ENCODE assay signal across 7 mouse cellular contexts in genomic region chr2:152399122-152399542, GRCm38 (mm10). TPM values are rescaled to one million over a fixed set of nuclear protein-coding genes. Genes with fewer than 3 reads are reported as not detected.
A peak's percentile ranks its signal among the peaks of the same experiment; 100 is the strongest.
DNase-seq lines count a peak whose midpoint lies in the region; ATAC-seq and TF ChIP-seq lines count a peak whose summit lies in the region.

No protein-coding gene starts in this region.

- DNase-seq in lung, embryonic 14.5 days = peak; percentile 80
- no peak for DNase-seq in lung, postnatal 36 days
- DNase-seq in embryonic facial prominence, embryonic 14.5 days (ENCODE audit: low spot score) = peak; percentile 86
- DNase-seq in retina, embryonic 14.5 days (ENCODE audit: low spot score) = no peak
- no peak for DNase-seq in adipocyte (ENCODE audit: low spot score)

- no peak for TF ChIP-seq CTCF in lung, embryonic 14.5 days (IDR thresholded peaks at IDR 0.05; ENCODE audit: low read depth)

- peak overlapping the region; percentile 62 for H3K4me3 ChIP-seq in lung, embryonic 14.5 days (ENCODE audit: low read depth, low read length)
- H3K4me3 ChIP-seq in embryonic facial prominence, embryonic 14.5 days (ENCODE audit: low read depth, low read length) = peak overlapping the region; percentile 86
- H3K4me3 ChIP-seq in intestine, embryonic 16.5 days (ENCODE audit: low read length) = peak overlapping the region; percentile 86
- H3K4me3 ChIP-seq in neural tube, embryonic 14.5 days (ENCODE audit: low read depth, low read length) = peak overlapping the region; percentile 88

- WGBS in lung, embryonic 14.5 days = 0% methylated on average over 13 of the region's 13 CpGs
- 2% methylated on average over 11 of the region's 13 CpGs for WGBS in embryonic facial prominence, embryonic 14.5 days
- WGBS in intestine, embryonic 16.5 days = 1% methylated on average over 13 of the region's 13 CpGs
- under 1% methylated on average over 13 of the region's 13 CpGs for WGBS in neural tube, embryonic 14.5 days

- peaks cover 9% of the 10 kb centered on the region for H3K4me1 ChIP-seq in lung, embryonic 14.5 days (ENCODE audit: insufficient read depth)
- H3K4me1 ChIP-seq in embryonic facial prominence, embryonic 14.5 days (ENCODE audit: control insufficient read depth, insufficient read depth, low read length) = peaks cover 15% of the 10 kb centered on the region; the same call in 1 of the 2 replicates
- H3K4me1 ChIP-seq in intestine, embryonic 16.5 days (ENCODE audit: control insufficient read depth, insufficient read depth, low read length) = peaks cover 14% of the 10 kb centered on the region
- H3K4me1 ChIP-seq in neural tube, embryonic 14.5 days (ENCODE audit: control insufficient read depth, insufficient read depth, low read length) = peaks cover 24% of the 10 kb centered on the region

- H3K9me3 ChIP-seq in lung, embryonic 14.5 days (ENCODE audit: low read depth, low read length) = no peaks in the 10 kb centered on the region
- H3K9me3 ChIP-seq in embryonic facial prominence, embryonic 14.5 days (ENCODE audit: control insufficient read depth, low read length) = no peaks in the 10 kb centered on the region
- no peaks in the 10 kb centered on the region for H3K9me3 ChIP-seq in intestine, embryonic 16.5 days (ENCODE audit: control insufficient read depth, low read length)
- H3K9me3 ChIP-seq in neural tube, embryonic 14.5 days (ENCODE audit: control insufficient read depth, low read length) = no peaks in the 10 kb centered on the region

- no peaks in the 10 kb centered on the region for H3K27me3 ChIP-seq in lung, embryonic 14.5 days (ENCODE audit: insufficient read depth, low read length)
- H3K27me3 ChIP-seq in embryonic facial prominence, embryonic 14.5 days (replicated peaks; ENCODE audit: control insufficient read depth, insufficient read depth, low read length) = no peaks in the 10 kb centered on the region
- H3K27me3 ChIP-seq in intestine, embryonic 16.5 days (replicated peaks; ENCODE audit: control insufficient read depth, insufficient read depth, low read length) = no peaks in the 10 kb centered on the region
- H3K27me3 ChIP-seq in neural tube, embryonic 14.5 days (ENCODE audit: control insufficient read depth, insufficient read depth, low read length) = no peaks in the 10 kb centered on the region

- peak overlapping the region; percentile 100 for H3K27ac ChIP-seq in lung, embryonic 14.5 days (ENCODE audit: low read depth)
- H3K27ac ChIP-seq in embryonic facial prominence, embryonic 14.5 days (replicated peaks; ENCODE audit: low read depth, low read length) = peak overlapping the region; percentile 100
- H3K27ac ChIP-seq in intestine, embryonic 16.5 days (ENCODE audit: low read length) = peak overlapping the region; percentile 99
- H3K27ac ChIP-seq in neural tube, embryonic 14.5 days (ENCODE audit: low read depth, low read length) = peak overlapping the region; percentile 99

- H3K9ac ChIP-seq in lung, embryonic 14.5 days = peak overlapping the region; percentile 92
- H3K9ac ChIP-seq in embryonic facial prominence, embryonic 14.5 days (ENCODE audit: low read depth, low read length) = peak overlapping the region; percentile 63
- peak overlapping the region; percentile 92 for H3K9ac ChIP-seq in intestine, embryonic 16.5 days (ENCODE audit: low read depth, low read length)
- peak overlapping the region; percentile 97 for H3K9ac ChIP-seq in neural tube, embryonic 14.5 days (replicated peaks; ENCODE audit: low read depth, low read length)

- peak; percentile 12 for ATAC-seq in lung, embryonic 14.5 days (ENCODE audit: insufficient read depth)
- peak; percentile 6 for ATAC-seq in embryonic facial prominence, embryonic 14.5 days (ENCODE audit: low read depth)
- no peak; the same call in 1 of the 2 replicates for ATAC-seq in intestine, embryonic 16.5 days
- no peak for ATAC-seq in neural tube, embryonic 14.5 days (ENCODE audit: low read depth)

- H3K4me2 ChIP-seq in lung, embryonic 14.5 days = peak overlapping the region; percentile 95
- peak overlapping the region; percentile 79 for H3K4me2 ChIP-seq in embryonic facial prominence, embryonic 14.5 days (ENCODE audit: low read depth, low read length)
- H3K4me2 ChIP-seq in intestine, embryonic 16.5 days (ENCODE audit: low read depth, low read length) = peak overlapping the region; percentile 86
- peak overlapping the region; percentile 90 for H3K4me2 ChIP-seq in neural tube, embryonic 14.5 days (ENCODE audit: low read depth, low read length)

- H3K36me3 ChIP-seq in lung, embryonic 14.5 days (ENCODE audit: insufficient read depth) = peaks cover 10% of the 10 kb centered on the region
- H3K36me3 ChIP-seq in embryonic facial prominence, embryonic 14.5 days (ENCODE audit: control insufficient read depth, insufficient read depth, low read length) = peaks cover 12% of the 10 kb centered on the region; the same call in 1 of the 2 replicates
- H3K36me3 ChIP-seq in intestine, embryonic 16.5 days (ENCODE audit: control insufficient read depth, insufficient read depth, low read length) = no peaks in the 10 kb centered on the region
- H3K36me3 ChIP-seq in neural tube, embryonic 14.5 days (ENCODE audit: control insufficient read depth, insufficient read depth, low read length) = no peaks in the 10 kb centered on the region

RNA-seq across cellular contexts. Expression of gene Sox12, which starts 1.3 kb away (rescaled TPM):
- polyA plus RNA-seq in lung, embryonic 14.5 days (2014; fragmentation: Nextera tagmentation; extraction: Ambion mirVana) = 17.2 and 19.4 TPM in 2 replicates
- polyA plus RNA-seq in embryonic facial prominence, embryonic 14.5 days (2014; fragmentation: Nextera tagmentation; extraction: Ambion mirVana) = 10.4 and 11.4 TPM in 2 replicates
- polyA plus RNA-seq in intestine, embryonic 16.5 days (2015; fragmentation: Nextera tagmentation; extraction: Ambion mirVana) = 3.5 and 3.6 TPM in 2 replicates
- 19.2 and 19.7 TPM in 2 replicates for polyA plus RNA-seq in neural tube, embryonic 14.5 days (2014; fragmentation: Nextera tagmentation; extraction: Ambion mirVana)

RNA-seq across cellular contexts. Expression of gene Zcchc3, which starts 15.7 kb away (rescaled TPM):
- polyA plus RNA-seq in lung, embryonic 14.5 days (2014; fragmentation: Nextera tagmentation; extraction: Ambion mirVana) = 38.6 and 42.3 TPM in 2 replicates
- polyA plus RNA-seq in embryonic facial prominence, embryonic 14.5 days (2014; fragmentation: Nextera tagmentation; extraction: Ambion mirVana) = 29.5 and 36.4 TPM in 2 replicates
- polyA plus RNA-seq in intestine, embryonic 16.5 days (2015; fragmentation: Nextera tagmentation; extraction: Ambion mirVana) = 20.7 and 21.2 TPM in 2 replicates
- 14.5 and 18.0 TPM in 2 replicates for polyA plus RNA-seq in neural tube, embryonic 14.5 days (2014; fragmentation: Nextera tagmentation; extraction: Ambion mirVana)

RNA-seq across cellular contexts. Expression of gene 6820408C15Rik, which starts 16.3 kb away (rescaled TPM):
- polyA plus RNA-seq in lung, embryonic 14.5 days (2014; fragmentation: Nextera tagmentation; extraction: Ambion mirVana) = 0.53 and 1.3 TPM in 2 replicates
- polyA plus RNA-seq in embryonic facial prominence, embryonic 14.5 days (2014; fragmentation: Nextera tagmentation; extraction: Ambion mirVana) = 0.87 and 5.1 TPM in 2 replicates
- polyA plus RNA-seq in intestine, embryonic 16.5 days (2015; fragmentation: Nextera tagmentation; extraction: Ambion mirVana) = 0.54 and 0.79 TPM in 2 replicates
- polyA plus RNA-seq in neural tube, embryonic 14.5 days (2014; fragmentation: Nextera tagmentation; extraction: Ambion mirVana) = 0.87 and 0.99 TPM in 2 replicates

RNA-seq across cellular contexts. Expression of gene Nrsn2, which starts 22.7 kb away (rescaled TPM):
- 0.26 TPM in 1 of 2 replicates, not detected in the other for polyA plus RNA-seq in lung, embryonic 14.5 days (2014; fragmentation: Nextera tagmentation; extraction: Ambion mirVana)
- polyA plus RNA-seq in embryonic facial prominence, embryonic 14.5 days (2014; fragmentation: Nextera tagmentation; extraction: Ambion mirVana) = 2.5 and 2.7 TPM in 2 replicates
- polyA plus RNA-seq in intestine, embryonic 16.5 days (2015; fragmentation: Nextera tagmentation; extraction: Ambion mirVana) = 2.5 and 2.7 TPM in 2 replicates
- polyA plus RNA-seq in neural tube, embryonic 14.5 days (2014; fragmentation: Nextera tagmentation; extraction: Ambion mirVana) = 42.9 and 54.4 TPM in 2 replicates

RNA-seq across cellular contexts. Expression of gene Trib3, which starts 55.3 kb away (rescaled TPM):
- 2.2 and 2.7 TPM in 2 replicates for polyA plus RNA-seq in lung, embryonic 14.5 days (2014; fragmentation: Nextera tagmentation; extraction: Ambion mirVana)
- polyA plus RNA-seq in embryonic facial prominence, embryonic 14.5 days (2014; fragmentation: Nextera tagmentation; extraction: Ambion mirVana) = 3.0 and 3.3 TPM in 2 replicates
- polyA plus RNA-seq in intestine, embryonic 16.5 days (2015; fragmentation: Nextera tagmentation; extraction: Ambion mirVana) = 4.4 and 7.1 TPM in 2 replicates
- polyA plus RNA-seq in neural tube, embryonic 14.5 days (2014; fragmentation: Nextera tagmentation; extraction: Ambion mirVana) = 1.1 and 1.6 TPM in 2 replicates

Comparison
In these comparisons a context has a peak if more than half of its experiments do, and no peak if none do; other contexts are left out.
1. DNase-seq: peak in lung, embryonic 14.5 days (single experiment) and embryonic facial prominence, embryonic 14.5 days (single experiment); none in lung, postnatal 36 days (single experiment), retina, embryonic 14.5 days (single experiment) and adipocyte (single experiment).
2. ATAC-seq: peak in lung, embryonic 14.5 days (single experiment) and embryonic facial prominence, embryonic 14.5 days (single experiment); none in intestine, embryonic 16.5 days (single experiment) and neural tube, embryonic 14.5 days (single experiment).
3. Peak in every context shown above with its lines, with median percentiles within 50 percentile points of each other: H3K27ac ChIP-seq, H3K4me2 ChIP-seq, H3K4me3 ChIP-seq and H3K9ac ChIP-seq.